Mouse (Mus musculus): ENCODE results near the gene Dnaic1. TPM values are rescaled to one million over a fixed set of nuclear protein-coding genes. Genes with fewer than 3 reads are reported as not detected.

Dnaic1 gene
- total RNA-seq, 2 experiments from 2014 or later: 7.2 to 8.0 TPM

GRCm38 (mm10) chr4:41628202-41628927 lies 58.8 kb downstream of the Dnaic1 start:
- no peak for DNase-seq (ENCODE audit: low spot score in 2 of 2)
- intact Hi-C loops (cut with DNase I): no loop called here

- intact Hi-C loops (cut with DNase I): no loop called here
- no peak for DNase-seq (ENCODE audit: low spot score in 2 of 2)
Measured at GRCm38 (mm10) chr4:41630196-41630595, 60.6 kb downstream of the Dnaic1 start.

- intact Hi-C loops (cut with DNase I): no loop called here
- DNase-seq (ENCODE audit: low spot score in 2 of 2): peak in 1 of 2 experiments; percentile 65
Measured at GRCm38 (mm10) chr4:41631390-41631789, 61.8 kb downstream of the Dnaic1 start.

GRCm38 (mm10) chr4:41633001-41633400 lies 63.4 kb downstream of the Dnaic1 start:
- no peak for DNase-seq (ENCODE audit: low spot score in 2 of 2)
- intact Hi-C loops (cut with DNase I): no loop called here

- intact Hi-C loops (cut with DNase I): no loop called here
- DNase-seq (ENCODE audit: low spot score in 2 of 2): no peak
Measured at GRCm38 (mm10) chr4:41634631-41635030, 65.1 kb downstream of the Dnaic1 start.

- intact Hi-C loops (cut with DNase I): no loop called here
- no peak for DNase-seq (ENCODE audit: low spot score in 2 of 2)
Measured at GRCm38 (mm10) chr4:41635224-41635623, 65.6 kb downstream of the Dnaic1 start.

- no peak for DNase-seq (ENCODE audit: low spot score in 2 of 2)
- intact Hi-C loops (cut with DNase I): no loop called here
Measured at GRCm38 (mm10) chr4:41635906-41636305, 66.3 kb downstream of the Dnaic1 start.

GRCm38 (mm10) chr4:41636366-41636765 lies 66.8 kb downstream of the Dnaic1 start:
- no peak for DNase-seq (ENCODE audit: low spot score in 2 of 2)
- intact Hi-C loops (cut with DNase I): no loop called here

GRCm38 (mm10) chr4:41636882-41637635 lies 67.5 kb downstream of the Dnaic1 start:
- DNase-seq (ENCODE audit: low spot score in 2 of 2): no peak
- intact Hi-C loops (cut with DNase I): no loop called here

GRCm38 (mm10) chr4:41638186-41638731 lies 68.7 kb downstream of the Dnaic1 start:
- DNase-seq (ENCODE audit: low spot score in 2 of 2): no peak
- intact Hi-C loops (cut with DNase I): no loop called here

- intact Hi-C loops (cut with DNase I): no loop called here
- DNase-seq (ENCODE audit: low spot score in 2 of 2): no peak
Measured at GRCm38 (mm10) chr4:41638828-41639213, 69.2 kb downstream of the Dnaic1 start.

- intact Hi-C loops (cut with DNase I): no loop called here
- DNase-seq (ENCODE audit: low spot score in 2 of 2): peak; percentile 16 to 34
Measured at GRCm38 (mm10) chr4:41639214-41639841, 69.8 kb downstream of the Dnaic1 start.

GRCm38 (mm10) chr4:41639913-41640507 lies 70.4 kb downstream of the Dnaic1 start, which contains the start of gene Enho:
Gene Enho, minus strand, starts transcription at chr4:41640324.
- intact Hi-C loops (cut with DNase I): no loop called here

GRCm38 (mm10) chr4:41641199-41641822 lies 71.7 kb downstream of the Dnaic1 start:
- no peak for DNase-seq (ENCODE audit: low spot score in 2 of 2)
- intact Hi-C loops (cut with DNase I): no loop called here

More at GRCm38 (mm10) chr4:41639913-41640507, 70.4 kb downstream of the Dnaic1 start, which contains the start of gene Enho:
- DNase-seq (ENCODE audit: low spot score in 2 of 2): peak; percentile 93 to 96

- intact Hi-C loops (cut with DNase I): no loop called here
- peak in 1 of 2 experiments; percentile 21 for DNase-seq (ENCODE audit: low spot score in 2 of 2)
Measured at GRCm38 (mm10) chr4:41645488-41645887, 75.9 kb downstream of the Dnaic1 start.

- intact Hi-C loops (cut with DNase I): no loop called here
- peak in 1 of 2 experiments; percentile 15 for DNase-seq (ENCODE audit: low spot score in 2 of 2)
Measured at GRCm38 (mm10) chr4:41648157-41648556, 78.6 kb downstream of the Dnaic1 start.

GRCm38 (mm10) chr4:41648627-41649026 lies 79.1 kb downstream of the Dnaic1 start:
- intact Hi-C loops (cut with DNase I): no loop called here
- DNase-seq (ENCODE audit: low spot score in 2 of 2): no peak

GRCm38 (mm10) chr4:41653296-41653695 lies 83.7 kb downstream of the Dnaic1 start:
- peak; percentile 66 to 74 for DNase-seq (ENCODE audit: low spot score in 2 of 2)
- intact Hi-C loops (cut with DNase I): loop anchor here (2.0 to 5.0 kb wide), 2 partner anchors 101 to 184 kb away; no protein-coding TSS in a partner anchor

GRCm38 (mm10) chr4:41653730-41654129 lies 84.2 kb downstream of the Dnaic1 start:
- intact Hi-C loops (cut with DNase I): loop anchor here (2.0 to 5.0 kb wide), 2 partner anchors 101 to 185 kb away; no protein-coding TSS in a partner anchor
- no peak for DNase-seq (ENCODE audit: low spot score in 2 of 2)
